Mouse (Mus musculus) erythroblast, embryonic 14.5 days (primary cell): Measurements from ENCODE around the gene Ankle2.

ENCODE experiments used
- GATA1 ChIP-seq: IDR thresholded peaks from 2 replicates; pipeline ENCODE4 v1.6.1; 2012; ENCODE audit warnings: low read length, inconsistent platforms, mixed read lengths
- TAL1 ChIP-seq: IDR thresholded peaks from 3 replicates; pipeline ENCODE4 v1.6.1; 2012; ENCODE audit warnings: low read length, inconsistent platforms, mixed read lengths

DNA sequence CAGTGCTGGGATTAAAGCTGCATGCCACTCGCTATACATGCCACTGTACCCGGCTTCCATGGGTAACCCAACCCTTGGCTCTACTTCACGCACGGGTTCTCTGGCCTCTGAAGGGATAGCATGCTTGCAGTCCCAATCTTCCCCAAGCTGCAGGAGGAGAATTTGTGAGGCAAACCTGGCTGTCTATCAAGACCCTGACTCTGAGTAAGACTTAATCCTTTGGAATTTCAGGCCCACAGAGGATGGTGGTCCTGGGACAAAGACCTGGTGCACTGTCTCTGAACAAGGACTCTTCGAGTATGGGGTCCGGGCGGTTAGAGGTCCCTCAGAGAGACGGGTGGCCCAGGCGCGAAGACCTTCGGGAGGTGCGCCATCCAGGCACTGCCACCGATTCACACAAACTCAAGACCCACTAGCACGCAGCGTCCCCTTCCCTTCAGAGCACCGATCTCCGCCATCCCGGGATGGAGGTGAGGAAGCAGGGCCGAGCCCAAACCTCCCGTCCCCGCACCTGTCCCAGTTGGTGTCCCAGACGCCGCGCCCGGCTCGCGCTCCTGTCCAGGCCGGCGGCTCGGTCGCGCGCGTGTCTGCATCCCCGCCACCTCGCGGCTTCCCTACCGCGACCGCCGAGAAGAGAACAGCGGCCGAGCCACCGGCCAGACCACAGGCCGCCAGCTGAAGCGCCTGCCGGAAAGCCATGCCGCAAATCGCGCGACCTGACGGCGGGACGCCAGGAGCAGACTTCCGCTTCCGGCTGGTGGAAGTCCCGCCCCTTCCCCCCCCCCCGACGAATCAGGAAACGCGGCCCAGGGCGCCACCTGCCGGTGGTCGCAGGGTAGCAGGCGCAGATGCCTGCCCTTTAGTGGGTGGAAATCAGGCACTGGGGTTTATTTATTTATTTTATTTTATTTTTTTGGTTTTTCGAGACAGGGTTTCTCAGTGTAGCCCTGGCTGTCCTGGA lies 38.6 kb downstream of the Ankle2 start, which contains the start of gene Pgam5:
- TF ChIP-seq GATA1 (no peak), TAL1 (no peak)
